Mouse (Mus musculus) lung, postnatal 0 days (tissue): ENCODE data around the gene Aspm.

ENCODE experiments used
- CTCF ChIP-seq: IDR thresholded peaks from 2 replicates; pipeline ENCODE4 v1.5.1; 2016; ENCODE audit warnings: antibody characterized with exemption, mild to moderate bottlenecking
- EP300 ChIP-seq: IDR thresholded peaks from 2 replicates; pipeline ENCODE4 v1.6.1; 2016; ENCODE audit warnings: antibody characterized with exemption, mild to moderate bottlenecking, control low read depth

DNA sequence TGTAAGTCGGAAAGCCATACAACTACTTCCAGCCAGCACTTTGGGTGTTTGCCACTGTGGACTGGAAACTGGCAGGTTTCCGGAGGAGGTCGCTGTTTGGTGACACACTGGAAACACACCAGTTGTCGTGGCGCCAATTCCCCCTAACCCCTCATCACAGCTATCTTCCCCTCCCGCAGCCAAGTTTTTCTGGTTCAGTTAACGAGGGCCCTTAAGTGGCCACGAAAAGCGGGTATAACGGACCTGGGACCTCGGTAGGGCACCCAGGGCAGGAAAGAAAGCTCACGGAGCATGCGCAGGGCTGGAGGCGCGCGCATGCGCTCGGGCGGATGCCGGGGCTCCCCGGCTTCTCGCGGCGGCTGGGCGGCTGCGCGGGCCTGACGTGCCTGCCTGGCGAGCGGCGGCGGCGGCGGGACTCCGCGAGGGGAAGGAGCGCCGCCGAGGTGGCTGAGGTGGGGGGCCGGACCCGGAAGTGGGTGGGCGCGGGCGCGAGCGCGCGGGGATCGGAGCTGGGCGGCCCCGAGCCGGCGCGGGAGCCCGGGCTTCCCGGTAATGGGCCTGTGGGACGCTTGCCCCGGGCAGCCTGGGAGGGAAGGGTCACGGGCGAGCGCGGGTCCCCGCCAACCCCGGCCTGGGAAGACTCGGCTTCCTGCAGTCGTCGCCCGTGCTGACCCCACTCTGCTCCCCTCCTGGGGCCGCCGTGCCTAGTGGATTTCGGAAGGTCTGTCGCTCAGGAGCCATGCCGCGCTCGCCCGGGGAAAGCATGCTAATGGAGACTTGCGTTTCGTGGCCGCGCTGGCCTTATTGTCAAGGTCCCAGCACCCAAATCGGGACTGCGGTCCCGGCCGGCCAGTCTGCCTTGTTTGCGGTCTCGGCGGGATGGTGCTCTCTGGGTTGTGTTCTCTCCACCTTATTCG lies 32.4 kb upstream of the Aspm start, which contains the start of gene Zbtb41:
- TF ChIP-seq EP300 (no peak), CTCF (peak; percentile 78)
